Mouse (Mus musculus): ENCODE results near the gene Phb2.
A peak's percentile ranks its signal among the peaks of the same experiment; 100 is the strongest.

The Phb2 gene

DNA sequence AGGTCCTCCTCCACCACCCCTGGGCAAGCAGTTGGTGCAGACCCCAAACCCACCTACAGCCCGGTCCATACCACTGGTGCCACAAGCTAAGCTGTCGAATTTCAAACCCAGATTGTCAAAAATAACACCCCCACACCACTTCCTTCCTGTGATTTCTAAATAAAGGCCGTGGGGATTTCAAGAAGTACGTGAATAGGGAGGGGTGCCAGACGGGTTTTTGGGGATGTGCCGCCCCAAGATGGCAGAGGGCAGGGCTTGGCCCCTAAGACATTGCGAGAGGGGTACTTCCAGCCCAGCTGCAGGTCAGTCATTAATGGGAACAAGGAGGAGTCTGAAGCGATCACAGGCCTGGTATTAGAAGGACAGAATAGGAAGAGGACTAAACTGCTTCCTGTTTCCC, 11.4 kb downstream of the Phb2 start:
- no peak for DNase-seq

DNA sequence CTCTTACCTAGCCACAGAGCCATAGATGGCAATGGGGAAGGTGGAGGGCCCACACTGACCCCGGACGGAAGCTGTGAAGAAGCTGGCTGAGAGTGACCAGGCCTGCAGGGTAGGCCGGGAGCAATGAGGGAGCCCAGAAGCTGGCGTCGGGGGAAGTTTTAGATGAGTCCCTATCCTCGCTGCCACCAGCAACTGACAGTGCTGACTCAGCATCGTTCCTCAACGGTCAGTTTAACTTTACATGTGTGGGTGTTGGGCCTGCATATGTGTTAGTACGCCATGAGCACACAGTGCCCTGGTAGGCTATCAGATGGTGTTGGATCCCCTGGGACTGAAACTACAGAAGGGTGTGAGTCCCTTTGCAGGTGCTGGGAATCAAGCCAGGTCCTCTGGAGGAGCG, 12.3 kb downstream of the Phb2 start:
- DNase-seq, result no peak

DNA sequence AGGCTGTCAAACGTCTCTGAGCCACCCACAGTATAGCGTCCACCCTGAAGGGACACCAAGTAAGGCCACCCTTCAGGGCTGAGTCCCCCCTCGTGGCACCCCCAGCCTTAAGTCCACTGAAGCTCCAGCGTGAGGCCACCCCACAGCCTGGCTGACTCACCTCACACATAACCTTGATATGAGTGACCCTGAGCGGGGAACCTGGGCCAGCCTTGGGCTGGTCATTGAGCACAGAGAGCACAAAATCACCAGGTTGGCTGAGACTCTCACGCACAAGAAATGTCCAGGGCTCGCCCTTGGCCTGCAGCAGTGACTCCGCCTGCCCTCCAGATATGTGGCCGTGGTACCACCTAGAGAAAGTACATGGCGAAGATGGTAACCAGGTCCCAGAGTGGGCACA, 16.5 kb downstream of the Phb2 start:
- DNase-seq, result no peak

DNA sequence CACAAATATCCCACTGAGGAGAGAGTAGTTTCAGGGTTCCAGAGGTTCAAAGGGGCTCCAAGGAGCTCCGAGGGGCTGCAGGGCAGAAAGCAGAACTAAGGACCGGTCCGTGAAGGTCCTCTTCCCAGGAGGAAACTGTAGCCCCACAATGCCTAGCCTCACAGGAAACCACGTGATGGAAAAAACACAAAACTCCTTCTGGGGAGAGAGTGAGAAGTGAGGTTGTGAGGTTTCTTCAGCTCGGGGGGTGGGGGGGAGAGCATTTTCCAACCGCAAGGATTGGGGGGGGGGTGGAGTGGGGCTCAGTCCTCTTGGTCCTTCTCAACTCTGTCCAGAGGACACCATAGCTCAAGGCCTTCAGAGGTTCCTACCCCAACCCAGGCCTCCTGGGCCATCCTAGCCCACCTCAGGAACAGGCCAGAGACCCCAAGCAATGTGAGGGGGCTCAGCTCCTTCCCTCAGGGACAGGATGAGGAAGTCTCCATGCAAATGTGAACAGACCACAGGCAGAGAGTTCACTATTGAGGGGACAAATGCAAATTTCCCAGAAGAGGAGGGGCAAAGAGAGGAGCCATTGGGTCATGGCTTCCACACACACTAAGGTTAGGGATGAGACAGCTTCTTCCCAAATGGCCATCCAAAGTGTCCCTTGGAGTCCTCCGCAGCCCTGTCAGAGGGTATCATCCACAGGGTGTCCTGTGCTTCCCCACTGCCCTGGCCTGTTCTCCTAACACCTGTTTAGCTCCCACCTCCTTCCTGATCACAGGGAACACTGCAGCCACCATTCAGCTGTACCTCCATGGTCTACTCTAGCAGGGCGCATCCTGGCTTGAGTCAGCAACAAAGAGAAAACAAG, 17.9 kb downstream of the Phb2 start:
- DNase-seq, result no peak

- no peak for DNase-seq
These were observed 18.9 kb downstream of the Phb2 start for GRCm38 (mm10) chr6:124731038-124731437.

- no peak for DNase-seq
These were observed 20.6 kb downstream of the Phb2 start for GRCm38 (mm10) chr6:124732476-124733370.

DNA sequence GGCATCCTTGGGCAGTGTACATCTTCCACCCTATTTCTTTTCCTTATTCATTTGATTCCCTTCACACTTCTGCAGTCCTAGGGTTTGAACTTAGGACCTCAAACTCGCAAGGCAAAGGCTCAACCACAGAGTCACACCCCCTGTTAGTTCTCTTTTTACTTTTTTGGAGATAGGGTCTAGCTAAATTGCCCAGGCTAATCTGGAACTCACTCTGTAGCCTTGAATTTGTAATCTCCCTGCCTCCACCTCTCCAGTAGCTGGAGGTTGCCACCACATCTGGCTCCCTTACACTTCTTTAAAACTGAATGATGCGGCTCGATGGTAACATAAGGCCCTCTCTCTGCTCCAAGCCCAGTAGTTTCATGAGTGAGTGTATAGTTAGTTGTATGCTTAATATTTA, 22.3 kb downstream of the Phb2 start:
- no peak for DNase-seq

DNA sequence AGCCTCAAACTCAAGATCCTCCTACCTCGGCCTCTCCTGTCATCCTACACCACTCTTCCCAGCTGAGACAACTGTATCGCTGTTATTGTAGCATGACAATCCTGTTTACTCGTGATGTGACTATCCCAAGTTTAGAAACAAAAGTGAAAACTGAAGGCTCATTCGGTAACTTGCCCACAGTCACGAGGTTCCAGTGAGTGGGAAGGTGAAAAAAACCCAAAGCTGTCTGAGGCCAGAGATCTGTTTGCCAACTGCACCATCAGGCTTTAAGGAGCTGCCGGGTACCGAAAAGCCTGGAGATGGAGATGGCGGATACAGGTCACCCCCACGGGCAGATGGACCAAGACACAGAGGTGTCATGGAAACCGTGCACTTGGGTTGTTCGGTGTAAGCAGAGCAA, 24.9 kb downstream of the Phb2 start:
- no peak for DNase-seq

- no peak for DNase-seq
These were observed 26.4 kb downstream of the Phb2 start, which contains the start of gene Ptpn6 for GRCm38 (mm10) chr6:124738511-124739023. Ptpn6 (minus strand) TSS chr6:124738714.

- DNase-seq, result no peak
These were observed 27.2 kb downstream of the Phb2 start for GRCm38 (mm10) chr6:124739231-124739796.

DNA sequence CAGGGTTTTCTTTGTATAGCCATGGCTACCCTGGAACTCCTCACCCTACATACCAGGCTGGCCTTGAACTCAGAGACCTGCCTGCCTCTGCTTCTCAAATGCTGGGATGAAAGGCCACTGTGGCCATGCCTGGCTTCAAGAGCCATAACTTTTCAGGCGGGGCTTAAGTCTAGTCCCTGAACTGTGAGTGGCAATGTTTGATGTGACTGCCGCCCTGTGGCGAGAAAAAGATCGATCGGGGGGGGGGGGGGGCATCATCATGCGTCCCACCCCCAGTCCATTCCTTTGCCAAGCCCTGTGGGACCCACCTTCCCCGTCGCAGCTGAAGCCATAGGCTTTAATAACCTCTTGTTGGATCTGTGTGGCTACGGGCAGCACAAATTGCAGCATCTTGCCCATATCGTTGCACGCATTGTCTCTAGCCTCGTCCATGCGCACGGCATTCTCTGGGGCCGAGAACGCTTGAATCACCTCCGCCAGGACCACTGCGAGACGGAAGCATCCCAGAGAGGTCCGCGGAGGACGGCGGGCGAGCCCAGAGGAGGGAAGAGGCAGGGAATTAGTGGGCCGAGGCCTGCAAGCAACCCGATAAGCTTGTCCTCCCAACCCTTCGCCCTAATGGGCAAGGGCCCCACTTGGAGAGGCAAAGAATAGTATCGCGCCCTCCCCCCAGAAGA, 28.2 kb downstream of the Phb2 start:
- peak; percentile 57 for DNase-seq

DNA sequence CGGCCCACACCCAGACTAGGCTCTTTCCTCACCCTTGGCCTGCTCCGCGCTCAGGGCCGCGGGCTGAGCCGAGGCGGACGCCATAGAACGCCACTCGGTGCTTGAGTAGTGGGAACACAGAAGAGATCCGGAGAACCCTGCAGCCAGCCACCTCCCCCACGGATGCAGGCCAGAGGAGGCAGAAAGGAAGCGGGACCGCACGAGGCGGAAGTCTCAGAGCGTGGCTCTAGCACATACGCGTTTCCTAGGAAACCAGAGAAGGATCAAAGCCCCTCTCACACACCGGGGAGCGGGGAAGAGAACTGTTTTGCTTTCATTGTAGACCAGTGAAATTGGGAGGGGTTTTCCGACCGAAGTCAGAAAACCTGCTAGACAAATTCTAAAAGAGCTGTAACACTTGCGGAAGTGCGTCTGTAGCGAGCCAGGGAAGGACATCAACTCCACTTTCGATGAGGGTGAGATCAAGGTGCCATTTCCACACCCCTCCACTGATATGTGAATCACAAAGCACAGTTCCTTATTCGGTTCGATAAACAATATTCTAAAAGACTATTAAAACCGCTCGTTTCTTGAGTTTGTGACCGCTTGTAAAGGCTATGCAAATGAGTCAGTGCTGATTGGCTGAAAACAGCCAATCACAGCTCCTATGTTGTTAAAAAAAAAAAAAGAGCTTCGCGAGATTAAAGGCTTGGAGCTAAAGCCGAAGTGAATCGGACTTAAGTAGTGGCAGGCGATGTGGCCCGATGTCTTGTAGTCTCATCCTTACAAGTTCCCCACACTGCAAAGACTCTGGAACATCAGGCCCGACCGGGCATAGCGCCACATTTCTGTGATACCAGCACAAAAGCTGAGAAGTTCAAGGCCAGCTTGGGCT, 29.0 kb downstream of the Phb2 start, which contains the start of gene Grcc10:
Gene Grcc10 (minus strand): TSS at position 487 of the 874 bp plus-strand sequence.
- peak; percentile 91 for DNase-seq

GRCm38 (mm10) chr6:124741842-124742241, 29.7 kb downstream of the Phb2 start:
- no peak for DNase-seq

DNA sequence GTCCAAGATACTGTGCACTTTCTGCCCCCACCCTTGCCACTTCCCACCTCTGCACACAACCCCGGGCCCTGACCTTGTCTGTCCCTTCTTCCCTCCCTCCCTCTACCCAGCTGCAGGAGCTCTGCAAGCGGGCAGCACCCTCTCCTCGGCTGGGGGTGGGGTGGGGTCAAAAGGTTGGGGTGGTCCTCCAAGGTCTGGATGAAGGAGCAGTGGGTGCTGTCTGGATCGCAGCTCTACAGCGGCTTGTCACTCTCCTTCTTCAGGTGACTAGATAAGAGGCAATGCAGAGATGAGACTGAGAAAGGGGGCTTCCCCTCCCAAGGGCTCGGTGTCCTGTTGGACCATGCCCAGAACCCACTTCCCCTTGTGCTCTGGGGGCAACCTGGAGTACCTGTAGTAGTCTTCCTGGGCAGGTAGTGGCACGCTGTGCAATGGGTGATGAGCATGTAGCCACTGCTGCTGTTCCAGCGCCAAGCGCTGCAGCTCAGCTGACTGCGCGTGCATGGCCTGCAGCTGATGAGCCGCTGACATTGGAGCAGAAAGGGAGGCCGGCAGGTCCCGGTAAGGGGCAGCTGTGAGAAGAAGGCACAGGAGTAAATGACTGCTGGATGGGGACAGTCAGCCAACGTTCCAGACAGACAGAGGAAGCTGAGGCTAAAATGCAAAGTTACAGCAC, 30.8 kb downstream of the Phb2 start:
- DNase-seq, result no peak

GRCm38 (mm10) chr6:124743647-124744046, 31.5 kb downstream of the Phb2 start:
- DNase-seq, result no peak

DNA sequence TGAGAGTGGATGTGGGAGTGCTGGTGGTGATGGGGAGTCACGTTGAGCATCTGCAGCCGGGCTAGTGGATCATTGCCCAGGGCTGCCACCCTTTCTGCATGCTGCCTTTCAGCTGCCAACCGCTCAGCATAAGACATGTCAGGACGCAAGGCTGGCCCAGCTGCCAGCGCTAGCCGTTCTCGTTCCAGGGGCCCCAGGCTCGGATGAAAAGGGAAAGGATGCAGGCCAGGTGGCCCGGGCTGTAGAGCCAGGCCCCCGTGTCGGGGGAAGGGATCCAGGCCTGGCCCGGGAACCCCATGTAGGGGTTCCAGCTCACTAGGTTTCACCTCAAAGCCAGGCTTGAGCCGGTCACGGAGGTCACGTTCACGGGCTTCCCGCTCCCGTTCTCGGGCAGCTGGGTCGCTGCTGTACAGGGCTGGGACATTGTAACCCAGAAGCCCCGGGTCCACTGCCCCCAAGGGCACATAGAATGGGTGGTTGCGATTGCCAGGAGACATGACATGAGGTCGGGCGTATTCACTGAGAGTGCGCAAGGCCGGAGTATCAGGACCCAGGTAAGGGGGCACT, 32.7 kb downstream of the Phb2 start:
- no peak for DNase-seq

GRCm38 (mm10) chr6:124745490-124746295, 33.6 kb downstream of the Phb2 start:
- peak; percentile 95 for DNase-seq

GRCm38 (mm10) chr6:124746296-124746605, 34.1 kb downstream of the Phb2 start:
- no peak for DNase-seq

Data from right cerebral cortex, adult 18-20 months (tissue).